Mouse (Mus musculus): ENCODE measurements around the gene Mapkap1.

GRCm38 (mm10) chr2:34671385-34672026 lies 264.9 kb downstream of the Mapkap1 start:
- TF ChIP-seq CTCF (IDR thresholded peaks at IDR 0.05; ENCODE audit: borderline replicate concordance, extremely low read depth, insufficient read depth, insufficient read length) (peak; percentile 71; the same call in 1 of the 2 replicates), POLR2A (IDR thresholded peaks at IDR 0.05; ENCODE audit: borderline replicate concordance, extremely low read depth, insufficient read depth, insufficient read length, poor library complexity, severe bottlenecking) (no peak)
